Mouse (Mus musculus) cerebellum, postnatal 36 days (tissue): ENCODE measurements around the gene Cbx1.
"Not testable (repeated sequence)": the region's sequence is repeated elsewhere in the genome, so short reads cannot be mapped to it uniquely, and the experiment has no call there.

Experiments used
- DNase-seq, 2 experiments: peaks; one replicate each; pipeline ENCODE4 v3.0.0; 2021 to 2022; ENCODE audit warnings: mixed read lengths in 2 of 2

The Cbx1 gene

DNA sequence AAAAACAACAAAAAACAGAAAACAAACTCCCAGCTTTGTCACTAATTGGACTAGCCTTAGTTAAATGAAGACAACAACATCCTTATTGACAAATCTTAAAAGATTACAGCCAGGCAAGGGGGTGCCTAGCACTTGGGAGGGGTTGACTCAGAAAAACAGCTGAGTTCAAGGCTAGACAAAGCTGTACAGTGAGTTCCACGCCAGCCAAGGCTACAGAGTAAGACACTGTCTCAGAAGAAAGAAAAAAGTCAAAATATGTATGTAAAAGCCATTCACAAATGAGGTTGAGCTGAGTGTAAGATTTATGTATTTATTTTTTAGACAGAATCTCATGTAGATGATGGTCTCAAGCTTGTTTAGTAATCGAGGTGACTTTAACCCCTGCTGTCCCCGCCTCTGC lies 51.0 kb downstream of the Cbx1 start:
- no peak for DNase-seq

GRCm38 (mm10) chr11:96840290-96840689 lies 51.4 kb downstream of the Cbx1 start:
- DNase-seq = peak in 1 of 2 experiments; percentile 19

- no peak for DNase-seq
Observed at GRCm38 (mm10) chr11:96843627-96844026, 54.7 kb downstream of the Cbx1 start.

DNA sequence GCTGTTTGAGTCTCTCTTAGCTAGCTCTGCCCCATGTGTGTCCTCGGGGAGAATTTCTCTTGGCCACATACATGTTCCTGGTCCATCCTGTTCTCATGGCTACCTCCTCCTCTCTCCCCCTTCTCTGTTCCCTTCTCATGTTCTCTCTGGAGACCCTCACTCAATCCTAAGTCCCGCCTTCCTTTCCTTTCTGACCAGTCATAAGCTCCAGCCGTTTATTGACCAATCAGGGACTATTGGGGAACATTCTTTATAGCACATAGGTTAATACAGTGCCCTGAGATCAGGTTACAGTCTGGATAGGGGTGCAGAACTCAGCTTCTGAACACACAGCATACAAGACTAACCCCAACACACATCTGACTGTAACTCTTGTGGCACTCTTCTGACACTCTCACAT lies 58.3 kb downstream of the Cbx1 start:
- no peak for DNase-seq

- no peak for DNase-seq
Observed at GRCm38 (mm10) chr11:96848694-96849093, 59.8 kb downstream of the Cbx1 start.

GRCm38 (mm10) chr11:96849145-96849544 lies 60.2 kb downstream of the Cbx1 start:
- not testable (repeated sequence) for DNase-seq

GRCm38 (mm10) chr11:96849681-96850467 lies 60.9 kb downstream of the Cbx1 start, which contains the start of gene Copz2:
Copz2 (plus strand) TSS chr11:96849870.
- DNase-seq = no peak

GRCm38 (mm10) chr11:96857446-96857845 lies 68.5 kb downstream of the Cbx1 start:
- no peak for DNase-seq
